In the genomic region with DNA sequence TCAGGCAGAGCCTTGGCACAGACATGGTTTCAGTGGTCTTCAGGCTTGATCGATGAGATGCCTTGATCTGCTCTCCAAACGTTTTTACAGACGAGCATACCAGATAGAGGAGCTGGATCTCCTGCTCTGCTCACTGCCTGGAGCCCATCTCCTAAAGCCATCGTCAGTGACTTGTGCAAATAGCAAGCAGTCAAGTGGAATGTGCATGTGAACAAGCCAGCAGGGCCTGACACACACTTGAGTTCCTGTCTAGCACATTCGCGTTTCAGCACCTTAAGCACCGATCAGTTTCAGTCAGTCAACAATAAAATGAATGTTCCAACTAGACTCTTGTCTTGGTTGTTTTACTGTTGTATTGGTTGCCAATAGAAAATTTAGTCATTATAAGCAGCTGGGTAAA, we compare ENCODE assay signal across 23 mouse cellular contexts. TPM values are rescaled to one million over a fixed set of nuclear protein-coding genes. Genes with fewer than 3 reads are reported as not detected.
DNase-seq lines count a peak whose midpoint lies in the region; ATAC-seq and TF ChIP-seq lines count a peak whose summit lies in the region.
"Had no signal": no experiment of that assay in that cellular context is flagged by ENCODE, and none has a peak within 500 bp of the region (broad histone marks: within the 10 kb centered on the region; RNA-seq: fewer than 3 reads in every experiment).

No protein-coding gene starts in this region.

- no peak overlapping the region for H3K4me2 ChIP-seq in lung, postnatal 0 days (replicated peaks; ENCODE audit: low read depth, low read length)
- H3K4me2 ChIP-seq in liver, postnatal 0 days (ENCODE audit: low read depth, low read length): no peak overlapping the region
- H3K4me2 ChIP-seq: embryonic facial prominence, embryonic 13.5 days; embryonic facial prominence, embryonic 15.5 days; forebrain, embryonic 12.5 days had no signal

- 38% methylated on average over 7 of the region's 7 CpGs for WGBS in lung, postnatal 0 days
- 53% methylated on average over 7 of the region's 7 CpGs for WGBS in lung, adult 2 months
- WGBS in liver, postnatal 0 days (ENCODE audit: insufficient replicate concordance): 67% methylated on average over 7 of the region's 7 CpGs

- no peak for TF ChIP-seq CTCF in lung, postnatal 0 days (IDR thresholded peaks at IDR 0.05)
- TF ChIP-seq CTCF in lung, adult 2 months (IDR thresholded peaks at IDR 0.05; ENCODE audit: insufficient read depth, low read length): no peak
- TF ChIP-seq CTCF in liver, postnatal 0 days (IDR thresholded peaks at IDR 0.05; ENCODE audit: low read depth): no peak

- peak; percentile 63 for ATAC-seq in lung, postnatal 0 days
- ATAC-seq in liver, postnatal 0 days: no peak
- ATAC-seq: forebrain, embryonic 14.5 days; forebrain, embryonic 16.5 days had no signal

- H3K9ac ChIP-seq in lung, postnatal 0 days (replicated peaks; ENCODE audit: low read depth): no peak overlapping the region
- H3K9ac ChIP-seq in liver, postnatal 0 days (replicated peaks): no peak overlapping the region
- H3K9ac ChIP-seq: embryonic facial prominence, embryonic 13.5 days; embryonic facial prominence, embryonic 15.5 days; forebrain, embryonic 12.5 days had no signal

- peak; percentile 68 for DNase-seq in lung, postnatal 0 days (ENCODE audit: low spot score)
- no peak for DNase-seq in lung, adult 2 months
- peak; percentile 38 for DNase-seq in lung, postnatal 25 days (ENCODE audit: low spot score)
- peak; percentile 12 to 22 for DNase-seq in lung, postnatal 4 days
- DNase-seq in liver, postnatal 0 days: no peak
- no peak for DNase-seq in cerebellum, adult 18-20 months
- DNase-seq: adrenal gland, adult 2 months; adrenal gland, postnatal 10 days; adrenal gland, postnatal 25 days; cerebellum, adult 11 months; cerebellum, adult 2 months; cerebellum, adult 9-10 months; cerebellum, postnatal 10 days; cerebellum, postnatal 25 days; embryo, embryonic 11 days had no signal

- no peak overlapping the region for H3K27ac ChIP-seq in lung, postnatal 0 days (ENCODE audit: low read length)
- no peak overlapping the region for H3K27ac ChIP-seq in liver, postnatal 0 days (ENCODE audit: low read depth)
- H3K27ac ChIP-seq: embryonic facial prominence, embryonic 13.5 days; embryonic facial prominence, embryonic 15.5 days; forebrain, embryonic 10.5 days; forebrain, embryonic 12.5 days had no signal

- H3K4me3 ChIP-seq in lung, postnatal 0 days (ENCODE audit: low read depth, low read length): no peak overlapping the region
- H3K4me3 ChIP-seq in lung, adult 2 months (replicated peaks; ENCODE audit: extremely low read depth, low read depth, low read length): no peak overlapping the region
- H3K4me3 ChIP-seq in liver, postnatal 0 days (ENCODE audit: low read depth, low read length): no peak overlapping the region
- H3K4me3 ChIP-seq: embryonic facial prominence, embryonic 13.5 days; embryonic facial prominence, embryonic 15.5 days; erythroblast, embryonic 14.5 days; forebrain, embryonic 10.5 days; forebrain, embryonic 12.5 days had no signal

- no peaks in the 10 kb centered on the region for H3K9me3 ChIP-seq in lung, postnatal 0 days (ENCODE audit: low read length)
- no peaks in the 10 kb centered on the region for H3K9me3 ChIP-seq in liver, postnatal 0 days (ENCODE audit: low read length)
- H3K9me3 ChIP-seq: embryonic facial prominence, embryonic 13.5 days; embryonic facial prominence, embryonic 15.5 days; forebrain, embryonic 10.5 days; forebrain, embryonic 12.5 days had no signal

- no peaks in the 10 kb centered on the region for H3K27me3 ChIP-seq in lung, postnatal 0 days (replicated peaks; ENCODE audit: insufficient read depth, low read length)
- no peaks in the 10 kb centered on the region for H3K27me3 ChIP-seq in liver, postnatal 0 days (ENCODE audit: insufficient read depth, low read length)
- H3K27me3 ChIP-seq: embryonic facial prominence, embryonic 15.5 days had no signal

- H3K36me3 ChIP-seq in lung, postnatal 0 days (ENCODE audit: insufficient read depth, low read length): no peaks in the 10 kb centered on the region
- H3K36me3 ChIP-seq in liver, postnatal 0 days (replicated peaks; ENCODE audit: insufficient read depth, low read length): no peaks in the 10 kb centered on the region
- H3K36me3 ChIP-seq: embryonic facial prominence, embryonic 13.5 days; embryonic facial prominence, embryonic 15.5 days; forebrain, embryonic 10.5 days; forebrain, embryonic 12.5 days had no signal

- TF ChIP-seq EP300 in lung, postnatal 0 days (IDR thresholded peaks at IDR 0.05): no peak
- TF ChIP-seq EP300 in liver, postnatal 0 days (IDR thresholded peaks at IDR 0.05; ENCODE audit: low read depth): no peak

- no peaks in the 10 kb centered on the region for H3K4me1 ChIP-seq in lung, postnatal 0 days (ENCODE audit: insufficient read depth, low read depth, low read length)
- peaks cover 3% of the 10 kb centered on the region for H3K4me1 ChIP-seq in lung, adult 2 months (ENCODE audit: control insufficient read depth, insufficient read depth, low read length)
- no peaks in the 10 kb centered on the region for H3K4me1 ChIP-seq in liver, postnatal 0 days (ENCODE audit: insufficient read depth)
- H3K4me1 ChIP-seq: embryonic facial prominence, embryonic 13.5 days; embryonic facial prominence, embryonic 15.5 days had no signal

- TF ChIP-seq POLR2A in lung, adult 2 months (IDR thresholded peaks at IDR 0.05; ENCODE audit: borderline replicate concordance, extremely low read depth, low read depth, low read length): no peak

RNA-seq across cellular contexts. Expression of gene Rnf43, which starts 3.3 kb away (rescaled TPM):
- polyA plus RNA-seq in lung, postnatal 0 days (2015; fragmentation: Nextera tagmentation; extraction: Ambion mirVana): 4.6 and 6.6 TPM in 2 replicates
- polyA plus RNA-seq in lung, adult 2 months (2012; rRNA removed): 10.5 and 12.6 TPM in 2 replicates
- polyA plus RNA-seq in liver, postnatal 0 days (2015; fragmentation: Nextera tagmentation; extraction: Ambion mirVana): 4.2 and 5.8 TPM in 2 replicates
- polyA plus RNA-seq: C2C12 had no signal

RNA-seq across cellular contexts. Expression of gene Hsf5, which starts 42.3 kb away (rescaled TPM):
- polyA plus RNA-seq in lung, postnatal 0 days (2015; fragmentation: Nextera tagmentation; extraction: Ambion mirVana): 0.05 and 0.11 TPM in 2 replicates
- polyA plus RNA-seq in lung, adult 2 months (2012; rRNA removed): 0.02 TPM in 1 of 2 replicates, not detected in the other
- polyA plus RNA-seq in liver, postnatal 0 days (2015; fragmentation: Nextera tagmentation; extraction: Ambion mirVana): 0.04 TPM in 1 of 2 replicates, not detected in the other
- polyA plus RNA-seq: erythroblast, embryonic 14.5 days had no signal

Comparison
In these comparisons a context has a peak if more than half of its experiments do, and no peak if none do; other contexts are left out.
1. DNase-seq: peak in lung, postnatal 0 days (single experiment), lung, postnatal 25 days (single experiment) and lung, postnatal 4 days (2 of 2); none in lung, adult 2 months (single experiment), liver, postnatal 0 days (single experiment) and cerebellum, adult 18-20 months (0 of 2).